Mouse (Mus musculus) midbrain, embryonic 16.5 days (tissue): ENCODE measurements around the gene Gm26741. TPM values are rescaled to one million over a fixed set of nuclear protein-coding genes. Genes with fewer than 3 reads are reported as not detected.

Source experiments
- ATAC-seq: fragments of 200-750 bp; cut with Nextera tagmentation; 2 replicates; pipeline ENCODE4 v1.8.0; 2017; ENCODE audit warnings: moderate TSS enrichment
- H3K27ac ChIP-seq: fragments of 300-500 bp; sonication (generic); 2 replicates; pipeline ENCODE4 v1.5.1; 2014; ENCODE audit warnings: mild to moderate bottlenecking, low read length, mixed read lengths
- H3K27me3 ChIP-seq: fragments of 300-500 bp; sonication (generic); 2 replicates; pipeline ENCODE4 v1.6.1; 2014; ENCODE audit warnings: low read depth, low read length, mixed read lengths; ENCODE audit not compliant: control insufficient read depth, insufficient read depth
- H3K36me3 ChIP-seq: fragments of 300-500 bp; sonication (generic); 2 replicates; pipeline ENCODE4 v1.6.1; 2014; ENCODE audit warnings: mild to moderate bottlenecking, low read length, moderate library complexity, mixed read lengths; ENCODE audit not compliant: control insufficient read depth, insufficient read depth
- H3K4me1 ChIP-seq: fragments of 300-500 bp; sonication (generic); 2 replicates; pipeline ENCODE4 v1.6.1; 2014; ENCODE audit warnings: mild to moderate bottlenecking, low read length, mixed read lengths; ENCODE audit not compliant: control insufficient read depth, insufficient read depth
- H3K4me2 ChIP-seq: fragments of 300-500 bp; sonication (generic); 2 replicates; pipeline ENCODE4 v1.6.1; 2014; ENCODE audit warnings: mild to moderate bottlenecking, low read length, mixed read lengths
- H3K4me3 ChIP-seq: fragments of 300-500 bp; sonication (generic); 2 replicates; pipeline ENCODE4 v1.5.1; 2014; ENCODE audit warnings: low read depth, mild to moderate bottlenecking, low read length, moderate library complexity, mixed read lengths
- H3K9ac ChIP-seq: fragments of 300-500 bp; sonication (generic); 2 replicates; pipeline ENCODE4 v1.6.1; 2014; ENCODE audit warnings: low read depth, low read length, mixed read lengths
- H3K9me3 ChIP-seq: fragments of 300-500 bp; sonication (generic); replicated peaks from 2 replicates; pipeline ENCODE4 v1.6.1; 2014; ENCODE audit warnings: mild to moderate bottlenecking, low read length, mixed read lengths; ENCODE audit not compliant: control insufficient read depth, poor library complexity, severe bottlenecking
- WGBS: fragments of 180-500 bp; shearing (Covaris S2); extraction: QIAGEN DNeasy Blood & Tissue Kit; methylation state at CpG from one replicate; pipeline ENCODE4 v1.1.7; 2014; 5-methylcytosine and 5-hydroxymethylcytosine counted together
- polyA plus RNA-seq: library from polyadenylated mRNA; unstranded; fragments of >200 nt; fragmentation: Nextera tagmentation; extraction: Ambion mirVana; gene quantifications from 2 replicates; pipeline ENCODE4 v1.2.1, GENCODE M21; 2015

Gene Gm26741
- polyA plus RNA-seq, 1 experiment from 2014 or later, result not detected

DNA sequence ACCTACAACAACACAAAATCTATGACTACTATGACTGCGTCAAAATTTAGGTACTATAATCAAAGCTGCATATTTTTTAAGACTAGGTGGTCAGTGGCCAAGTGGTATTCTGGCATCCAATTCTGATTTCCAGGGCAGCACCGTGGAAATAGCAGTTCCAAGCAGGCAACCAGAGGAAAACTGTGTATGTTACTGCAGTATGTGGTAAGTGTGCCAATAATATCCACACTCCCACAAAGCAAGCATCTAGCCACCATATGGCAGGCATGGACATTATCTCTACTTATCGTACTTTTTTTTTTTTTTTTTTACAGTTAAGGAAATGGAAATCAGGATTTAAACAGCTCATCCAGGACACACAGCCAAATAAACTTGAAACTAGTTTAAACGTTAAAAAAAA, 9.8 kb downstream of the Gm26741 start:
- no peaks in the 10 kb centered on the region for H3K4me1 ChIP-seq
- WGBS, result 92% methylated on average over 4 of the region's 4 CpGs
- no peaks in the 10 kb centered on the region for H3K9me3 ChIP-seq
- no peaks in the 10 kb centered on the region for H3K36me3 ChIP-seq
- H3K4me2 ChIP-seq, result no peak overlapping the region
- ATAC-seq, result no peak
- H3K27ac ChIP-seq, result no peak overlapping the region
- H3K4me3 ChIP-seq, result no peak overlapping the region
- no peak overlapping the region for H3K9ac ChIP-seq
- H3K27me3 ChIP-seq, result no peaks in the 10 kb centered on the region

DNA sequence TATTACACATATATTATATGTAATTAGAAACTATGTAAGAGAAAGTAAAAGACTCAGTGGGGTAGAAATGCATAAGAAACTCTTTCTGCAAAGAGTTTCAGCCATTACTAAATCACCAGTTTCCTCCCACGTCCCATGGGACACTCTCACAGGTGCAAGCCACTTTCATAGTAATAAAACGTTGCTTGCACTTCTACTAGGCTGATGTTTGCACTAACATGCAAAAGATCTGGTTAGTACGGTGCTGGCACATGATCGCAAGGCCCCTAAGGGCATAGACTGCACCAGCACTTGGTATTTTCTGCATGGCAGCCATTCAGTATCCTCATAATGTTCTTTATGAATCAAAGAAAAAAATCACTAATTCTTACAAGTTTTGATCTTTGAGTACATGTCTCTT, 15.3 kb downstream of the Gm26741 start:
- Histone ChIP-seq H3K9me3 (no peaks in the 10 kb centered on the region), H3K4me3 (no peak overlapping the region), H3K4me1 (peaks cover 13% of the 10 kb centered on the region), H3K9ac (no peak overlapping the region), H3K27me3 (no peaks in the 10 kb centered on the region), H3K27ac (no peak overlapping the region), H3K4me2 (no peak overlapping the region), H3K36me3 (no peaks in the 10 kb centered on the region)
- no peak for ATAC-seq
- 76% methylated on average over 4 of the region's 4 CpGs for WGBS

DNA sequence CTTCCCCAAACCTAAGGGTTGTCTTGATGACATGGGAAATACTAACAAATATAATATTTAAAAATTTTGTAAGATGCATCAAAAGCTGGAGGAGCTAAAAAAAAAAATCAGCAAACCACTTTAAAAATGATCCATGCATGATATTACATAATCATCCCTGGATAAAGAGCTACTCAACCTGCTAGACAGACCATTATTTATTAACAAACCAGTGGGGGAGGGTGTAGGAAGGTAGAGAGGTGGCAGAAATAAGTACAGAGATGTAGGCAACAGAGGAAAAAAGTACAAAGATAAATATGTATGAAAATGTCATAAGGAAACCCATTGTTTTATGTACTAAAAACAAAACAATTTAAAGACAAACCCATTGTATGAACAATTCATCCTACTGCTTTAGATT, 16.1 kb downstream of the Gm26741 start:
- ATAC-seq, result no peak
- Histone ChIP-seq H3K27me3 (no peaks in the 10 kb centered on the region), H3K27ac (no peak overlapping the region), H3K9ac (no peak overlapping the region), H3K4me3 (no peak overlapping the region), H3K4me2 (no peak overlapping the region), H3K36me3 (no peaks in the 10 kb centered on the region), H3K9me3 (no peaks in the 10 kb centered on the region), H3K4me1 (peaks cover 22% of the 10 kb centered on the region)

- WGBS, result 93% methylated on average over 2 of the region's 2 CpGs
- H3K27me3 ChIP-seq, result no peaks in the 10 kb centered on the region
- no peak overlapping the region for H3K4me3 ChIP-seq
- no peaks in the 10 kb centered on the region for H3K9me3 ChIP-seq
- H3K27ac ChIP-seq, result no peak overlapping the region
- no peak overlapping the region for H3K9ac ChIP-seq
- H3K36me3 ChIP-seq, result no peaks in the 10 kb centered on the region
- H3K4me1 ChIP-seq, result peaks cover 22% of the 10 kb centered on the region
- no peak for ATAC-seq
- H3K4me2 ChIP-seq, result no peak overlapping the region
Observed at GRCm38 (mm10) chr10:52376422-52376821, 17.9 kb downstream of the Gm26741 start.

DNA sequence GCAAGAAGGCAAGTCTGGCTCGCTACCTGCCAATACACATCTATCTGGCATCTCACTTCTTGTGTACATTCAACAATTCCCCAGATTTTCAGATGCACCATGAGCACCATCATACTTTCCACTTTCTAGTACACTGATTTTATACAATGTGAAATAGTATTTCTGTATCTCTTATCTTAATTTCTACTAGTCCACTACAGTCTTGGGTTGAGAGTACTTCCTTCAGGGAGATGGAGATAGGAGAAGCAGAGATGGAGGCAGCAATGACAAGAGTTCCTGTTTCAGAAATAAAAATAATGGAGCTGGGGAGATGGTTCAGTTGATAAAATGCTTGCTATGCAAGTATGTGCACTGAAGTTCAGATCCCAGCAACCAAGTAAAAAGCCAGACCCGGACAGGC, 19.2 kb downstream of the Gm26741 start:
- no peak overlapping the region for H3K4me3 ChIP-seq
- no peaks in the 10 kb centered on the region for H3K36me3 ChIP-seq
- ATAC-seq, result no peak
- H3K27me3 ChIP-seq, result no peaks in the 10 kb centered on the region
- H3K4me1 ChIP-seq, result peaks cover 23% of the 10 kb centered on the region
- no peak overlapping the region for H3K27ac ChIP-seq
- no peak overlapping the region for H3K9ac ChIP-seq
- no peak overlapping the region for H3K4me2 ChIP-seq
- no peaks in the 10 kb centered on the region for H3K9me3 ChIP-seq
- WGBS, result 90% methylated on average over 2 of the region's 2 CpGs

- Histone ChIP-seq H3K4me1 (peaks cover 26% of the 10 kb centered on the region), H3K4me2 (peak overlapping the region; percentile 69), H3K4me3 (peak overlapping the region; percentile 88), H3K36me3 (no peaks in the 10 kb centered on the region), H3K27me3 (no peaks in the 10 kb centered on the region), H3K9me3 (no peaks in the 10 kb centered on the region), H3K9ac (peak overlapping the region; percentile 96), H3K27ac (peak overlapping the region; percentile 99)
- under 1% methylated on average over 19 of the region's 19 CpGs for WGBS
- peak; percentile 72 for ATAC-seq
Observed at GRCm38 (mm10) chr10:52381321-52381801, 22.8 kb downstream of the Gm26741 start.

- ATAC-seq, result peak; percentile 98
- under 1% methylated on average over 65 of the region's 71 CpGs for WGBS
- peaks cover 26% of the 10 kb centered on the region for H3K4me1 ChIP-seq
- H3K27ac ChIP-seq, result peak within 1 kb of the TSS; percentile 99
- no peaks in the 10 kb centered on the region for H3K9me3 ChIP-seq
- no peaks in the 10 kb centered on the region for H3K27me3 ChIP-seq
- no peaks in the 10 kb centered on the region for H3K36me3 ChIP-seq
- H3K4me2 ChIP-seq, result peak within 1 kb of the TSS; percentile 69
- peak within 1 kb of the TSS; percentile 96 for H3K9ac ChIP-seq
- H3K4me3 ChIP-seq, result peak within 1 kb of the TSS; percentile 88
Observed at GRCm38 (mm10) chr10:52381845-52382591, 23.5 kb downstream of the Gm26741 start, which contains the start of gene Gopc. Gene Gopc (minus strand): TSS chr10:52382124.

GRCm38 (mm10) chr10:52383022-52383421, 24.5 kb downstream of the Gm26741 start:
- peak overlapping the region; percentile 65 for H3K4me2 ChIP-seq
- no peaks in the 10 kb centered on the region for H3K27me3 ChIP-seq
- no peaks in the 10 kb centered on the region for H3K9me3 ChIP-seq
- H3K4me1 ChIP-seq, result peaks cover 21% of the 10 kb centered on the region
- H3K4me3 ChIP-seq, result no peak overlapping the region
- no peaks in the 10 kb centered on the region for H3K36me3 ChIP-seq
- WGBS, result 87% methylated on average over 6 of the region's 6 CpGs
- ATAC-seq, result no peak
- H3K27ac ChIP-seq, result 0 out of 2 replicates have a peak overlapping the region, but pooled peaks have one; percentile 9
- no peak overlapping the region for H3K9ac ChIP-seq

DNA sequence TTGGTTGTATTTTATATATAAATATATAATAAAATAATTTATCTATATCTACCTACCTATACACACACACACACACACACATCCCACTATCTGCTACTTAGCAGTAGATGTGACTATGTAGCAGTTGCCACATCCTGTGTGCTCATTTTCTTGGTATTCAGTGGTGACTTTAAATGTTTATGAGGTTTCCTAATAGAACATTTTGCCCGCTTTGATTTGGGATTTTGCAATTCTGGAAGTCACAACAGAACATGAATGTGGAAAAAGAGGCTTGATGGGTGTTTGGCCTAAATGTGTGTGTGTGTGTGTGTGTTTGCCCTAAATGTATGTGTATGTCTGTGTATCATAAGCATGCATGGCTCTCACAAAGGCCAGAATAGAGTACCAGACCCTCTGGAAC, 25.0 kb downstream of the Gm26741 start:
- no peaks in the 10 kb centered on the region for H3K36me3 ChIP-seq
- no peak overlapping the region for H3K27ac ChIP-seq
- H3K9me3 ChIP-seq, result no peaks in the 10 kb centered on the region
- H3K4me3 ChIP-seq, result no peak overlapping the region
- ATAC-seq, result no peak
- peaks cover 16% of the 10 kb centered on the region for H3K4me1 ChIP-seq
- no peak overlapping the region for H3K4me2 ChIP-seq
- H3K9ac ChIP-seq, result no peak overlapping the region
- 91% methylated on average over 1 of the region's 1 CpGs for WGBS
- no peaks in the 10 kb centered on the region for H3K27me3 ChIP-seq
